Mouse (Mus musculus): ENCODE results near the gene Npas3. TPM values are rescaled to one million over a fixed set of nuclear protein-coding genes. Genes with fewer than 3 reads are reported as not detected.

Gene Npas3
- polyA plus RNA-seq, 1 experiment = 0.11 TPM

- DNase-seq (ENCODE audit: low spot score) = no peak
Measured at GRCm38 (mm10) chr12:53294011-53294410, 45.5 kb downstream of the Npas3 start.

- DNase-seq (ENCODE audit: low spot score) = no peak
Measured at GRCm38 (mm10) chr12:53295747-53296146, 47.3 kb downstream of the Npas3 start.

GRCm38 (mm10) chr12:53297946-53298840 is 49.7 kb downstream of the Npas3 start:
- no peak for DNase-seq (ENCODE audit: low spot score)

- DNase-seq (ENCODE audit: low spot score) = no peak
Measured at GRCm38 (mm10) chr12:53300964-53301363, 52.5 kb downstream of the Npas3 start.

GRCm38 (mm10) chr12:53302129-53302528 is 53.7 kb downstream of the Npas3 start:
- no peak for DNase-seq (ENCODE audit: low spot score)

GRCm38 (mm10) chr12:53316715-53317114 is 68.2 kb downstream of the Npas3 start:
- DNase-seq (ENCODE audit: low spot score) = no peak

- DNase-seq (ENCODE audit: low spot score) = no peak
Measured at GRCm38 (mm10) chr12:53317801-53318200, 69.3 kb downstream of the Npas3 start.

GRCm38 (mm10) chr12:53320526-53320925 is 72.0 kb downstream of the Npas3 start:
- no peak for DNase-seq (ENCODE audit: low spot score)

GRCm38 (mm10) chr12:53321018-53321417 is 72.5 kb downstream of the Npas3 start:
- DNase-seq (ENCODE audit: low spot score) = no peak

- no peak for DNase-seq (ENCODE audit: low spot score)
Measured at GRCm38 (mm10) chr12:53321944-53322343, 73.5 kb downstream of the Npas3 start.

GRCm38 (mm10) chr12:53327653-53328188 is 79.2 kb downstream of the Npas3 start:
- DNase-seq (ENCODE audit: low spot score) = no peak

GRCm38 (mm10) chr12:53328257-53328736 is 79.8 kb downstream of the Npas3 start:
- DNase-seq (ENCODE audit: low spot score) = no peak

GRCm38 (mm10) chr12:53330141-53330540 is 81.7 kb downstream of the Npas3 start:
- DNase-seq (ENCODE audit: low spot score) = no peak

GRCm38 (mm10) chr12:53331391-53331790 is 82.9 kb downstream of the Npas3 start:
- no peak for DNase-seq (ENCODE audit: low spot score)

GRCm38 (mm10) chr12:53331800-53332199 is 83.3 kb downstream of the Npas3 start:
- DNase-seq (ENCODE audit: low spot score) = no peak

GRCm38 (mm10) chr12:53333251-53333650 is 84.8 kb downstream of the Npas3 start:
- no peak for DNase-seq (ENCODE audit: low spot score)

GRCm38 (mm10) chr12:53338349-53338948 is 90.0 kb downstream of the Npas3 start:
- DNase-seq (ENCODE audit: low spot score) = no peak

GRCm38 (mm10) chr12:53342741-53343140 is 94.3 kb downstream of the Npas3 start:
- DNase-seq (ENCODE audit: low spot score) = no peak

GRCm38 (mm10) chr12:53351860-53352259 is 103.4 kb downstream of the Npas3 start:
- no peak for DNase-seq (ENCODE audit: low spot score)

GRCm38 (mm10) chr12:53365751-53366150 is 117.3 kb downstream of the Npas3 start:
- no peak for DNase-seq (ENCODE audit: low spot score)

GRCm38 (mm10) chr12:53384851-53385250 is 136.4 kb downstream of the Npas3 start:
- DNase-seq (ENCODE audit: low spot score) = no peak

- DNase-seq (ENCODE audit: low spot score) = no peak
Measured at GRCm38 (mm10) chr12:53405856-53406255, 157.4 kb downstream of the Npas3 start.

GRCm38 (mm10) chr12:53407776-53408175 is 159.3 kb downstream of the Npas3 start:
- DNase-seq (ENCODE audit: low spot score) = no peak
